Mouse (Mus musculus) lung, postnatal 0 days (tissue): ENCODE measurements around the gene Ubxn10.

Experiments used
- CTCF ChIP-seq: IDR thresholded peaks from 2 replicates; pipeline ENCODE4 v1.5.1; 2016; ENCODE audit warnings: antibody characterized with exemption, mild to moderate bottlenecking
- EP300 ChIP-seq: IDR thresholded peaks from 2 replicates; pipeline ENCODE4 v1.6.1; 2016; ENCODE audit warnings: antibody characterized with exemption, mild to moderate bottlenecking, control low read depth

DNA sequence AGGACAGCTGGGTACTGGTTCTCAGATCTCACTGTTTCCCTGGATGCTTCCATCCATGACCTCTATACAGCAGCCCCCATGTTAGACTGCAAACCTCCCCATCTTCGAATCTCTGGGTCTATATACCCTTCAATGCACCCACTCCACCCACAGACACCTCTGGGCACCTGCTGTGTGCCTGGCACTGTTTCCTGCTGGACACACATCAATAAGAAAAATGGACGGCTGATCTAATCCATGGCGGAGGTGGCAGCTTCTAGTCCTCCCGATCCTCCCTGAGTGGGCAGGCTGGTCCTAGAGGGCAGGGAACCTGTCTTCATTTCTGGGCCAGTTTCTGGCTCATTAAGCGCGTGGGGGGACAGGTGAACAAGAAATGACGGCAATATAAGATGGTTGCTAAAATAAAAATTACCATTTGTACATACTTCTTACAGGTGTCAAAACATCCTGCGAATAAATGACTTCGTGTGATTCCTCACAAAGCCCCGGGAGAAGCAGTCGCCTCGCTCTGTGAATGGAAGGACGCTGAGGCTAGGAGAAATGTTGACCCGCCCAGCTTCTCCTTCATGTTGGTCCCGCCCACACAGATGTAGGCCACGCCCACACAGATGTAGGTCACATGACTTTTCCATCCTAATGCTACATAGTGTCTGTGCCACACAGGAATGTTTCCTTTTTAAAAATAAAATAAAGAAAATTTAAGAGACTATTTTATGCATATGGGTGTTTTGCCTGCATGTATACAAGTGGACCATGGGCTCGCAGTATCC lies 25.7 kb downstream of the Ubxn10 start:
- TF ChIP-seq CTCF, result no peak
- TF ChIP-seq EP300, result no peak
